Mouse (Mus musculus) G1E (cell line): Measurements from ENCODE around the gene Dab1. TPM values are rescaled to one million over a fixed set of nuclear protein-coding genes. Genes with fewer than 3 reads are reported as not detected.

Source experiments
- ATAC-seq: 2 replicates; pipeline ENCODE4 v1.8.0; 2016; ENCODE audit warnings: mild to moderate bottlenecking; ENCODE audit not compliant: insufficient number of reproducible peaks, poor library complexity, low FRiP score, severe bottlenecking; ENCODE audit errors: extremely low read depth
- DNase-seq: peaks from one replicate; pipeline ENCODE4 v3.0.0; 2012; ENCODE audit warnings: low spot score
- H3K27me3 ChIP-seq: 2 replicates; pipeline ENCODE4 v1.6.1; 2012; ENCODE audit warnings: mild to moderate bottlenecking, low read length, inconsistent platforms; ENCODE audit not compliant: insufficient read depth
- H3K36me3 ChIP-seq: replicated peaks from 2 replicates; pipeline ENCODE3; 2012; ENCODE audit warnings: mild to moderate bottlenecking, inconsistent platforms
- H3K4me1 ChIP-seq: 2 replicates; pipeline ENCODE4 v1.6.1; 2012; ENCODE audit warnings: low read depth, low read length, inconsistent platforms, mixed read lengths; ENCODE audit not compliant: insufficient read depth
- H3K4me3 ChIP-seq: 2 replicates; pipeline ENCODE4 v1.5.1; 2012; ENCODE audit warnings: low read depth, mild to moderate bottlenecking, inconsistent platforms, low read length, moderate library complexity, mixed read lengths
- H3K9me3 ChIP-seq: replicated peaks from 2 replicates; pipeline ENCODE4 v1.6.1; 2012; ENCODE audit warnings: inconsistent platforms
- CTCF ChIP-seq: IDR thresholded peaks from 2 replicates; pipeline ENCODE4 v1.5.1; 2012; ENCODE audit warnings: low read depth, low read length, inconsistent platforms, mixed read lengths
- GATA1 ChIP-seq: IDR thresholded peaks from 2 replicates; pipeline ENCODE4 v1.6.1; 2012; ENCODE audit warnings: borderline replicate concordance, low read length, inconsistent platforms, mixed read lengths
- GATA2 ChIP-seq: IDR thresholded peaks from 2 replicates; pipeline ENCODE4 v1.6.1; 2012; ENCODE audit warnings: low read depth, low read length, inconsistent platforms, borderline replicate concordance
- POLR2AphosphoS5 ChIP-seq: IDR thresholded peaks from 2 replicates; pipeline ENCODE4 v1.6.1; 2012; ENCODE audit warnings: low read depth, low read length, inconsistent platforms; ENCODE audit not compliant: insufficient replicate concordance
- TAL1 ChIP-seq: conservative IDR thresholded peaks from 2 replicates; pipeline ENCODE4 v1.6.1; 2012; ENCODE audit warnings: low read depth, low read length, inconsistent platforms, mixed read lengths
- polyA plus RNA-seq: library from polyadenylated mRNA; stranded (reverse); fragments of >175 nt; gene quantifications from 2 replicates; pipeline ENCODE4 v1.2.3, GENCODE M21; 2012
- total RNA-seq, 2 experiments: library from RNA; stranded (forward) in 1 of 2; stranded (reverse) in 1 of 2; fragments of 200-1000 nt in 1 of 2; fragments of >200 nt in 1 of 2; fragmentation: Nextera tagmentation in 1 of 2; gene quantifications; 2 replicates each; pipeline ENCODE4 v1.2.3; 2014 to 2017

The Dab1 gene
- total and polyA plus RNA-seq, 3 experiments = 0.16 TPM; not detected in 2

DNA sequence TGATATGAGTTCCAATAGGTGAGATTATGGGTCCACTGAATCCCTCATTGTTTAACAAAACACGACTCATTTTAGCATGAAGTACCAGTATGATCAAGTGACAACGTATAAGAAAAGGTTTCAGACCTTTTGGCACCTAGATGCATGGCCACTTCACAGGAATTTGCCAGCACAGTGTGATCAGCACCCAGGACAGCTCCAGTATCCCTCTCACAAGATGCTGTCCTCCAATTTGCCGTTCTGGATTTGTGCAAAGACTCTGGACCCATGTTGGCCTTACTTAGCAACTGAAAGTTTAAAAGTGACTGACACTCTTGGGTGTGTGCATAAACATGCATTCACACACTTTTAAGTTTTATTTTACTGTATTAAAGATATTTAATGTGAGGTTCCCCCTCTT lies 256.4 kb downstream of the Dab1 start:
- Histone ChIP-seq H3K9me3 (peaks cover 21% of the 10 kb centered on the region), H3K4me1 (no peaks in the 10 kb centered on the region), H3K27me3 (no peaks in the 10 kb centered on the region), H3K36me3 (no peaks in the 10 kb centered on the region), H3K4me3 (no peak overlapping the region)
- DNase-seq (no peak), ATAC-seq (no peak)
- TF ChIP-seq GATA1 = no peak
- TF ChIP-seq POLR2AphosphoS5 = no peak
- no peak for TF ChIP-seq GATA2
- no peak for TF ChIP-seq CTCF
- TF ChIP-seq TAL1 = no peak

GRCm38 (mm10) chr4:103878841-103879240 lies 259.7 kb downstream of the Dab1 start:
- no peak for TF ChIP-seq GATA1
- TF ChIP-seq TAL1 = no peak
- DNase-seq (no peak), ATAC-seq (no peak)
- Histone ChIP-seq H3K9me3 (peaks cover 20% of the 10 kb centered on the region), H3K4me3 (no peak overlapping the region), H3K36me3 (no peaks in the 10 kb centered on the region), H3K27me3 (no peaks in the 10 kb centered on the region), H3K4me1 (no peaks in the 10 kb centered on the region)

DNA sequence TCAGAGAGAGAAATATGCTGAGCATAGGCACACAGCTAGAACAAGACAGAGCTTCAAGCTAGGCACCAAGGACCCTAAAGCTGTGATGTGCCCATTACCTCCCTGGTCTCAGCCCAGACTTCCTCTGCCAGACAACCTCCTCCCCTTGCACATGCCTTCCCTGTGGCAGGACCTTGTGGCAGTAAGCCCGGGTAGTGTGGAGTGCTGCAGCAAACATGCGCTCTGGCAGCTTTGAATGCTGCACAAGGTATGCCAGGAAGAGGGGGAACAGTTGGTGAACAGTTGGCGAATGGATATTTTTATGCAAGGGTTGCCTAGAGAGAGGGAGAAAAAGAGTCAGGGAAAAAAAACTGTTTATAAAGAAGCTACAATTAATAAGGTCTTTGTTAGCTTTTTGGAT lies 262.5 kb downstream of the Dab1 start:
- TF ChIP-seq GATA2 = no peak
- no peak for TF ChIP-seq TAL1
- no peak for TF ChIP-seq CTCF
- no peak for TF ChIP-seq POLR2AphosphoS5
- TF ChIP-seq GATA1 = no peak
- no peaks in the 10 kb centered on the region for H3K4me1 ChIP-seq
- H3K27me3 ChIP-seq = no peaks in the 10 kb centered on the region
- no peaks in the 10 kb centered on the region for H3K36me3 ChIP-seq
- no peak overlapping the region for H3K4me3 ChIP-seq
- no peak for ATAC-seq
- no peak for DNase-seq
- peaks cover 23% of the 10 kb centered on the region for H3K9me3 ChIP-seq

DNA sequence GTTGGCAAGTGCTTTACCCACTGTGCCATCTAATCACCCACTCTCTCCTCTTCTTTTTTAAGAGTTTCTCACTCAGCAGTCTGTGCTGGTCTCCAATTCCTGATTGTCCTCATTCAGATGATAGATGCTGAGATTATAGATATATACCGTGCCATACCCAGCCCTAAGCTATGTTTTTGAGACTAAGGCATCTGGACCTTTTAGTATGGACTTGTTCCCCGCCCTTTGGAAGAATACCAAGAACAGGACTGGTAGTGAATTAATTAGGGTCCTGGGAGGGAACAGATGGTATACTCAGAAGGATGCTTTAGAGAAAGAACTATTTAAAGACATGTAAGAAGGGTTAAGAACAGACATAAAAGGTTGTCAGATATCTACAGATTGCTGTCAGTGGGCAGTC lies 268.9 kb downstream of the Dab1 start:
- Histone ChIP-seq H3K4me1 (no peaks in the 10 kb centered on the region), H3K4me3 (no peak overlapping the region), H3K36me3 (no peaks in the 10 kb centered on the region), H3K9me3 (peaks cover 25% of the 10 kb centered on the region), H3K27me3 (no peaks in the 10 kb centered on the region)
- DNase-seq = no peak
- TF ChIP-seq CTCF (no peak), GATA2 (no peak), TAL1 (no peak), POLR2AphosphoS5 (no peak), GATA1 (no peak)
- ATAC-seq = no peak

DNA sequence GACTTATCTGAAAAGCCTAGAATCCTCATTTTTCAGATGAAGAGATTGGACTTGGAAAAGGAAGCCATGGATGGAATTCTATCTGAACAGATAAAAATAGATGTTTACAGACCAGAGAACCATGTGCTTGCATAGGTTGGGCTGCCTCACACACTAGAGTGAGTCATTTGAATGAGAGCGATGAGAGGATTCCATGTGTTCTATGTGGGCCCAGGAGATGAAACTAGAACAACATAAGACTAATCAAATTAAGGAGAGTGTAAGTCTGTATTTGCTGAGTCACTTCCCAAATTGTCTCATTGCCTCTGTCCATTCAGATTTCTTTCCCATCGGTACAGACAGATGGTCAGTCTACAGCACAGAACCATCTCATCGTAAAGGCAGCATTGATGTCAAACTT lies 270.0 kb downstream of the Dab1 start:
- ATAC-seq (no peak), DNase-seq (no peak)
- peaks cover 27% of the 10 kb centered on the region for H3K9me3 ChIP-seq
- H3K4me1 ChIP-seq = no peaks in the 10 kb centered on the region
- no peaks in the 10 kb centered on the region for H3K27me3 ChIP-seq
- TF ChIP-seq TAL1 (no peak), GATA1 (no peak), GATA2 (no peak), CTCF (no peak), POLR2AphosphoS5 (no peak)
- no peaks in the 10 kb centered on the region for H3K36me3 ChIP-seq
- H3K4me3 ChIP-seq = no peak overlapping the region

GRCm38 (mm10) chr4:103896806-103897205 lies 277.6 kb downstream of the Dab1 start:
- Histone ChIP-seq H3K9me3 (peaks cover 35% of the 10 kb centered on the region), H3K4me3 (no peak overlapping the region), H3K4me1 (no peaks in the 10 kb centered on the region), H3K27me3 (no peaks in the 10 kb centered on the region), H3K36me3 (no peaks in the 10 kb centered on the region)
- ATAC-seq = no peak
- TF ChIP-seq GATA1 (no peak), POLR2AphosphoS5 (no peak), TAL1 (no peak), CTCF (no peak), GATA2 (no peak)
- no peak for DNase-seq

DNA sequence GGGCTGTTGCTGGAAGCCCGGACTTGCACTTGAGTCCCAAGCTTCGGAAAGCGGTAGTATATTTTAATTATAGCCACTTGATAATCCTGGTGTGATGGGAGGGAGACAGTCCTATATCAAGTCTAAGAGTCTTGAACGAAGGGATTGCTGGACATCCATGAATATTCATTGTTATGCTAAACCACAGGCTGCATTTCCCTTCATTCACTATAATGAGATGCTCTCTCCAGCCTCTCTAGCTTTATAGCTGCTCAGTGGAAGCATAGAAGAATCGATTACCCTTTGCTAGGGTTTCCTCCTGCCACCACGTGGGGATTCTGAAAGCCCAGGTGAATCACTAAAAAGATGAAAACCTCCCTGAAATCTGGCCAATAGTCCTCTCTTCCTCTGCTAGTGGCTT lies 278.5 kb downstream of the Dab1 start:
- DNase-seq = no peak
- Histone ChIP-seq H3K27me3 (no peaks in the 10 kb centered on the region), H3K4me3 (no peak overlapping the region), H3K4me1 (no peaks in the 10 kb centered on the region), H3K9me3 (peaks cover 44% of the 10 kb centered on the region), H3K36me3 (no peaks in the 10 kb centered on the region)
- TF ChIP-seq POLR2AphosphoS5 = no peak
- no peak for TF ChIP-seq CTCF
- TF ChIP-seq TAL1 = no peak
- no peak for TF ChIP-seq GATA1
- no peak for TF ChIP-seq GATA2
- no peak for ATAC-seq
